Mouse (Mus musculus): ENCODE data around the gene Zfp513.

- no peak for TF ChIP-seq CTCF (IDR thresholded peaks at IDR 0.05)
- TF ChIP-seq EP300 (IDR thresholded peaks at IDR 0.05), result no peak
Observed at GRCm38 (mm10) chr5:31204421-31204820, 2.3 kb upstream of the Zfp513 start.
